Mouse (Mus musculus) liver, embryonic 13.5 days (tissue): ENCODE measurements at regions not wholly inside any gene's neighbourhood (a gene's known extent, or its start where the extent isn't known, plus 50 kb on each side); places are given as distances from the start of the nearest gene placed in this dataset.

ENCODE experiments used
- ATAC-seq: fragments of 200-750 bp; cut with Nextera tagmentation; 2 replicates; pipeline ENCODE4 v1.8.0; 2017; ENCODE audit warnings: low read depth, mild to moderate bottlenecking, moderate number of reproducible peaks, moderate library complexity
- DNase-seq: peaks from one replicate; pipeline ENCODE4 v3.0.0; 2022
- H3K27ac ChIP-seq: fragments of 300-500 bp; sonication (generic); 2 replicates; pipeline ENCODE4 v1.5.1; 2015; ENCODE audit warnings: moderate library complexity, mild to moderate bottlenecking, inconsistent platforms
- H3K27me3 ChIP-seq: fragments of 300-500 bp; sonication (generic); 2 replicates; pipeline ENCODE4 v1.6.1; 2015; ENCODE audit warnings: mild to moderate bottlenecking, inconsistent platforms
- H3K36me3 ChIP-seq: fragments of 300-500 bp; sonication (generic); 2 replicates; pipeline ENCODE4 v1.6.1; 2015; ENCODE audit warnings: mild to moderate bottlenecking, inconsistent platforms
- H3K4me1 ChIP-seq: fragments of 300-500 bp; sonication (generic); replicated peaks from 2 replicates; pipeline ENCODE4 v1.6.1; 2015; ENCODE audit warnings: inconsistent platforms
- H3K4me2 ChIP-seq: fragments of 300-500 bp; sonication (generic); 2 replicates; pipeline ENCODE4 v1.6.1; 2015; ENCODE audit warnings: inconsistent platforms, mild to moderate bottlenecking, moderate library complexity
- H3K4me3 ChIP-seq: fragments of 300-500 bp; sonication (generic); replicated peaks from 2 replicates; pipeline ENCODE4 v1.5.1; 2015; ENCODE audit warnings: mild to moderate bottlenecking, inconsistent platforms
- H3K9ac ChIP-seq: fragments of 300-500 bp; sonication (generic); 2 replicates; pipeline ENCODE4 v1.6.1; 2015; ENCODE audit warnings: mild to moderate bottlenecking, inconsistent platforms
- H3K9me3 ChIP-seq: fragments of 300-500 bp; sonication (generic); replicated peaks from 2 replicates; pipeline ENCODE4 v1.6.1; 2016; ENCODE audit warnings: inconsistent platforms
- WGBS: fragments of 180-500 bp; shearing (Covaris S2); methylation state at CpG from one replicate; pipeline ENCODE4 v1.1.7; 2015; ENCODE audit not compliant: insufficient replicate concordance; 5-methylcytosine and 5-hydroxymethylcytosine counted together

GRCm38 (mm10) chr11:89145281-89145945 lies 71.8 kb downstream of the Gm525 start:
- no peak overlapping the region for H3K27ac ChIP-seq
- H3K9me3 ChIP-seq = no peaks in the 10 kb centered on the region; the same call in 1 of the 2 replicates
- no peak for ATAC-seq
- H3K9ac ChIP-seq = no peak overlapping the region
- DNase-seq = no peak
- WGBS = 52% methylated on average over 19 of the region's 19 CpGs
- 0 out of 2 replicates have a peak, but pooled peaks cover 3% of the 10 kb centered on the region for H3K27me3 ChIP-seq
- H3K4me1 ChIP-seq = no peaks in the 10 kb centered on the region
- no peak overlapping the region for H3K4me2 ChIP-seq
- no peaks in the 10 kb centered on the region for H3K36me3 ChIP-seq
- H3K4me3 ChIP-seq = no peak overlapping the region

- no peaks in the 10 kb centered on the region for H3K4me1 ChIP-seq
- H3K9ac ChIP-seq = no peak overlapping the region
- no peaks in the 10 kb centered on the region; the same call in 1 of the 2 replicates for H3K9me3 ChIP-seq
- H3K4me2 ChIP-seq = no peak overlapping the region
- H3K27ac ChIP-seq = no peak overlapping the region
- ATAC-seq (no peak), DNase-seq (no peak)
- no peak overlapping the region for H3K4me3 ChIP-seq
- 0 out of 2 replicates have a peak, but pooled peaks cover 3% of the 10 kb centered on the region for H3K27me3 ChIP-seq
- WGBS = 50% methylated on average over 9 of the region's 9 CpGs
- H3K36me3 ChIP-seq = no peaks in the 10 kb centered on the region
Observed at GRCm38 (mm10) chr11:89142527-89143154, 69.0 kb downstream of the Gm525 start.
